Comparison of ENCODE assay signal across 11 mouse cellular contexts in the genomic region with DNA sequence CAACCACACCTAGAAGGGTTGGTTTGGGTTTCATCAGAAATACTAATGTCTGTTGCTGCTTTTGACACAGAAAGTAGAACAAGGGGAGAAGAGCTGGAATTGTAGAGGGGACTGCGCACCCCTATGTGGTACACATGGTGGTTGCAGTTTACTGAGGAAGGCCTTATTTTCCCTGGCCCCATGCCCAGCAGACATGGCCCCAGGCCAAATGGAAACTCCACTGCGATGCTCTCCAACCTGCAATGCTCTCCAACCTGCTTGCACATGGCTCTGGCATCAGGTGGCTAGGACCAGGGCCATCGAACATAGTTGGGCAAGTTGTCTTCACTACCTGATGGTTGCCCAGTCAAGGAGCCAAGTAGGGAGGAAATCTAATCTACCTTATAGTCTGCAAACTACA. TPM values are rescaled to one million over a fixed set of nuclear protein-coding genes. Genes with fewer than 3 reads are reported as not detected.
A peak's percentile ranks its signal among the peaks of the same experiment; 100 is the strongest.
DNase-seq lines count a peak whose midpoint lies in the region; ATAC-seq and TF ChIP-seq lines count a peak whose summit lies in the region.
"Had no signal": no experiment of that assay in that cellular context is flagged by ENCODE, and none has a peak within 500 bp of the region (broad histone marks: within the 10 kb centered on the region; RNA-seq: fewer than 3 reads in every experiment).

No protein-coding gene starts in this region.

- no peak for ATAC-seq in lung, embryonic 14.5 days (ENCODE audit: insufficient read depth)
- ATAC-seq in liver, embryonic 15.5 days (ENCODE audit: insufficient read depth) = no peak
- ATAC-seq: midbrain, embryonic 15.5 days had no signal

- peaks cover 44% of the 10 kb centered on the region for H3K4me1 ChIP-seq in lung, embryonic 14.5 days (ENCODE audit: insufficient read depth)
- H3K4me1 ChIP-seq in lung, adult 2 months (ENCODE audit: control insufficient read depth, insufficient read depth, low read length) = peaks cover 18% of the 10 kb centered on the region
- H3K4me1 ChIP-seq in liver, embryonic 15.5 days (replicated peaks) = peaks cover 70% of the 10 kb centered on the region
- H3K4me1 ChIP-seq: midbrain, embryonic 15.5 days had no signal

- no peak for TF ChIP-seq POLR2A in lung, adult 2 months (IDR thresholded peaks at IDR 0.05; ENCODE audit: borderline replicate concordance, extremely low read depth, low read depth, low read length)

- H3K4me2 ChIP-seq in lung, embryonic 14.5 days = 0 out of 2 replicates have a peak overlapping the region, but pooled peaks have one; percentile 0
- H3K4me2 ChIP-seq in liver, embryonic 15.5 days = 0 out of 2 replicates have a peak overlapping the region, but pooled peaks have one; percentile 27
- H3K4me2 ChIP-seq: embryonic facial prominence, embryonic 12.5 days; midbrain, embryonic 15.5 days had no signal

- no peak overlapping the region for H3K9ac ChIP-seq in lung, embryonic 14.5 days
- H3K9ac ChIP-seq in liver, embryonic 15.5 days = no peak overlapping the region
- H3K9ac ChIP-seq: embryonic facial prominence, embryonic 12.5 days; midbrain, embryonic 15.5 days had no signal

- H3K9me3 ChIP-seq in lung, embryonic 14.5 days (ENCODE audit: low read depth, low read length) = no peaks in the 10 kb centered on the region
- no peaks in the 10 kb centered on the region for H3K9me3 ChIP-seq in liver, embryonic 15.5 days (replicated peaks)
- H3K9me3 ChIP-seq: embryonic facial prominence, embryonic 12.5 days; midbrain, embryonic 15.5 days had no signal

- intact Hi-C loops in heart, postnatal 14 days (cut with DNase I) = loop anchor here (5.0 kb wide), 1 partner anchor 42 kb away; no protein-coding TSS in a partner anchor

- H3K4me3 ChIP-seq in lung, embryonic 14.5 days (ENCODE audit: low read depth, low read length) = no peak overlapping the region
- no peak overlapping the region for H3K4me3 ChIP-seq in lung, adult 2 months (replicated peaks; ENCODE audit: extremely low read depth, low read depth, low read length)
- no peak overlapping the region for H3K4me3 ChIP-seq in liver, embryonic 15.5 days (replicated peaks)
- H3K4me3 ChIP-seq: embryonic facial prominence, embryonic 12.5 days; left cerebral cortex, adult 2 months; midbrain, embryonic 15.5 days had no signal

- TF ChIP-seq CTCF in lung, embryonic 14.5 days (IDR thresholded peaks at IDR 0.05; ENCODE audit: low read depth) = no peak
- no peak for TF ChIP-seq CTCF in lung, adult 2 months (IDR thresholded peaks at IDR 0.05; ENCODE audit: insufficient read depth, low read length)

- H3K27ac ChIP-seq in lung, embryonic 14.5 days (ENCODE audit: low read depth) = peak overlapping the region; percentile 54; the same call in 1 of the 2 replicates
- peak overlapping the region; percentile 94 for H3K27ac ChIP-seq in liver, embryonic 15.5 days (replicated peaks)
- H3K27ac ChIP-seq: left cerebral cortex, adult 2 months; midbrain, embryonic 15.5 days had no signal

- WGBS in lung, embryonic 14.5 days = 63% methylated on average over 3 of the region's 3 CpGs
- WGBS in lung, adult 2 months = 52% methylated on average over 3 of the region's 3 CpGs
- WGBS in liver, embryonic 15.5 days (ENCODE audit: insufficient replicate concordance) = 90% methylated on average over 3 of the region's 3 CpGs

- no peaks in the 10 kb centered on the region for H3K36me3 ChIP-seq in lung, embryonic 14.5 days (ENCODE audit: insufficient read depth)
- H3K36me3 ChIP-seq in liver, embryonic 15.5 days (replicated peaks) = 0 out of 2 replicates have a peak, but pooled peaks cover under 1% of the 10 kb centered on the region
- H3K36me3 ChIP-seq: embryonic facial prominence, embryonic 12.5 days; midbrain, embryonic 15.5 days had no signal

- peak; percentile 42 for DNase-seq in adrenal gland, postnatal 14 days
- no peak for DNase-seq in adrenal gland, postnatal 4 days (ENCODE audit: low spot score in 2 of 2)
- peak; percentile 76 for DNase-seq in lung, embryonic 14.5 days
- no peak for DNase-seq in lung, adult 2 months
- peak; percentile 70 to 73 for DNase-seq in heart, postnatal 14 days
- no peak for DNase-seq in layer of hippocampus, postnatal 25 days (ENCODE audit: extremely low spot score in 1 of 2, low spot score in 1 of 2)
- no peak for DNase-seq in Muller cell, postnatal 12 days (ENCODE audit: inconsistent ontology term)

- H3K27me3 ChIP-seq in lung, embryonic 14.5 days (ENCODE audit: insufficient read depth, low read length) = no peaks in the 10 kb centered on the region
- H3K27me3 ChIP-seq in liver, embryonic 15.5 days = no peaks in the 10 kb centered on the region
- H3K27me3 ChIP-seq: embryonic facial prominence, embryonic 12.5 days; midbrain, embryonic 15.5 days had no signal

RNA-seq across cellular contexts. Expression of a gene that starts 35.0 kb away (rescaled TPM):
- 107 and 136 TPM in 2 replicates for total RNA-seq in adrenal gland, postnatal 14 days (2021)
- total RNA-seq in adrenal gland, postnatal 4 days (2021) = 10 to 100 TPM; 81.7 to 88.7 TPM
- 10.2 and 12.0 TPM in 2 replicates for polyA plus RNA-seq in lung, embryonic 14.5 days (2014; fragmentation: Nextera tagmentation; extraction: Ambion mirVana)
- 36.9 and 40.9 TPM in 2 replicates for polyA plus RNA-seq in lung, adult 2 months (2012; rRNA removed)
- total RNA-seq in heart, postnatal 14 days (2021) = 10 to 100 TPM; 75.2 to 75.9 TPM
- 0.50 and 0.63 TPM in 2 replicates for polyA plus RNA-seq in liver, embryonic 15.5 days (2015; fragmentation: Nextera tagmentation; extraction: Ambion mirVana)
- 10 to 100 TPM; 31.9 to 36.9 TPM for total RNA-seq in layer of hippocampus, postnatal 25 days (2021)

Comparison
In these comparisons a context has a peak if more than half of its experiments do, and no peak if none do; other contexts are left out.
1. DNase-seq: peak in adrenal gland, postnatal 14 days (single experiment), lung, embryonic 14.5 days (single experiment) and heart, postnatal 14 days (2 of 2); none in adrenal gland, postnatal 4 days (0 of 2), lung, adult 2 months (single experiment), layer of hippocampus, postnatal 25 days (0 of 2) and Muller cell, postnatal 12 days (single experiment).